Mouse (Mus musculus): Measurements from ENCODE around the gene P2rx5. TPM values are rescaled to one million over a fixed set of nuclear protein-coding genes. Genes with fewer than 3 reads are reported as not detected.

Gene P2rx5
- polyA plus RNA-seq, 1 experiment from 2014 or later: 0.65 TPM

GRCm38 (mm10) chr11:73168576-73168975, 8.4 kb downstream of the P2rx5 start:
- no peaks in the 10 kb centered on the region for H3K27me3 ChIP-seq (ENCODE audit: control insufficient read depth, insufficient read depth, low read length)
- no peaks in the 10 kb centered on the region for H3K36me3 ChIP-seq (ENCODE audit: control insufficient read depth, insufficient read depth, low read length)
- ATAC-seq (ENCODE audit: insufficient read depth, low FRiP score): no peak
- H3K4me2 ChIP-seq (ENCODE audit: low read depth, low read length): no peak overlapping the region
- no peak overlapping the region for H3K27ac ChIP-seq (ENCODE audit: low read length)
- H3K9ac ChIP-seq (ENCODE audit: low read length): no peak overlapping the region
- H3K9me3 ChIP-seq (replicated peaks; ENCODE audit: control insufficient read depth, low read length): no peaks in the 10 kb centered on the region
- 76% methylated on average over 6 of the region's 6 CpGs for WGBS
- no peak overlapping the region for H3K4me3 ChIP-seq (replicated peaks; ENCODE audit: low read length)
- H3K4me1 ChIP-seq (ENCODE audit: control insufficient read depth, insufficient read depth, low read length): peaks cover 19% of the 10 kb centered on the region

- Histone ChIP-seq H3K9ac (ENCODE audit: low read length) (no peak overlapping the region), H3K27me3 (ENCODE audit: control insufficient read depth, insufficient read depth, low read length) (no peaks in the 10 kb centered on the region), H3K36me3 (ENCODE audit: control insufficient read depth, insufficient read depth, low read length) (peaks cover 5% of the 10 kb centered on the region; the same call in 1 of the 2 replicates), H3K9me3 (replicated peaks; ENCODE audit: control insufficient read depth, low read length) (no peaks in the 10 kb centered on the region), H3K4me3 (replicated peaks; ENCODE audit: low read length) (no peak overlapping the region), H3K4me2 (ENCODE audit: low read depth, low read length) (no peak overlapping the region), H3K4me1 (ENCODE audit: control insufficient read depth, insufficient read depth, low read length) (peaks cover 19% of the 10 kb centered on the region), H3K27ac (ENCODE audit: low read length) (no peak overlapping the region)
- ATAC-seq (ENCODE audit: insufficient read depth, low FRiP score): 0 out of 2 replicates have a peak, but pooled peaks have one; percentile 15
- 41% methylated on average over 4 of the region's 4 CpGs for WGBS
Measured at GRCm38 (mm10) chr11:73169231-73169630, 9.0 kb downstream of the P2rx5 start.

- peak overlapping the region; percentile 46 for H3K9ac ChIP-seq (ENCODE audit: low read length)
- peaks cover 30% of the 10 kb centered on the region for H3K4me1 ChIP-seq (ENCODE audit: control insufficient read depth, insufficient read depth, low read length)
- H3K4me2 ChIP-seq (ENCODE audit: low read depth, low read length): no peak overlapping the region
- WGBS: 27% methylated on average over 5 of the region's 5 CpGs
- no peak overlapping the region for H3K4me3 ChIP-seq (replicated peaks; ENCODE audit: low read length)
- H3K27me3 ChIP-seq (ENCODE audit: control insufficient read depth, insufficient read depth, low read length): no peaks in the 10 kb centered on the region
- H3K36me3 ChIP-seq (ENCODE audit: control insufficient read depth, insufficient read depth, low read length): peaks cover 8% of the 10 kb centered on the region; the same call in 1 of the 2 replicates
- no peak for ATAC-seq (ENCODE audit: insufficient read depth, low FRiP score)
- peak overlapping the region; percentile 56 for H3K27ac ChIP-seq (ENCODE audit: low read length)
- no peaks in the 10 kb centered on the region for H3K9me3 ChIP-seq (replicated peaks; ENCODE audit: control insufficient read depth, low read length)
Measured at GRCm38 (mm10) chr11:73172186-73172585, 12.0 kb downstream of the P2rx5 start.

- peak overlapping the region; percentile 86; the same call in 1 of the 2 replicates for H3K27ac ChIP-seq (ENCODE audit: low read length)
- H3K4me1 ChIP-seq (ENCODE audit: control insufficient read depth, insufficient read depth, low read length): peaks cover 39% of the 10 kb centered on the region
- H3K4me2 ChIP-seq (ENCODE audit: low read depth, low read length): peak overlapping the region; percentile 93
- H3K4me3 ChIP-seq (replicated peaks; ENCODE audit: low read length): peak overlapping the region; percentile 99
- ATAC-seq (ENCODE audit: insufficient read depth, low FRiP score): no peak
- H3K36me3 ChIP-seq (ENCODE audit: control insufficient read depth, insufficient read depth, low read length): peaks cover 8% of the 10 kb centered on the region; the same call in 1 of the 2 replicates
- WGBS: 25% methylated on average over 8 of the region's 8 CpGs
- H3K27me3 ChIP-seq (ENCODE audit: control insufficient read depth, insufficient read depth, low read length): no peaks in the 10 kb centered on the region
- peak overlapping the region; percentile 91 for H3K9ac ChIP-seq (ENCODE audit: low read length)
- no peaks in the 10 kb centered on the region for H3K9me3 ChIP-seq (replicated peaks; ENCODE audit: control insufficient read depth, low read length)
Measured at GRCm38 (mm10) chr11:73175612-73176011, 15.4 kb downstream of the P2rx5 start.

- peaks cover 39% of the 10 kb centered on the region for H3K4me1 ChIP-seq (ENCODE audit: control insufficient read depth, insufficient read depth, low read length)
- H3K27me3 ChIP-seq (ENCODE audit: control insufficient read depth, insufficient read depth, low read length): no peaks in the 10 kb centered on the region
- 1% methylated on average over 15 of the region's 15 CpGs for WGBS
- ATAC-seq (ENCODE audit: insufficient read depth, low FRiP score): no peak
- peak overlapping the region; percentile 86 for H3K27ac ChIP-seq (ENCODE audit: low read length)
- H3K36me3 ChIP-seq (ENCODE audit: control insufficient read depth, insufficient read depth, low read length): peaks cover 8% of the 10 kb centered on the region; the same call in 1 of the 2 replicates
- peak overlapping the region; percentile 99 for H3K4me3 ChIP-seq (replicated peaks; ENCODE audit: low read length)
- peak overlapping the region; percentile 91 for H3K9ac ChIP-seq (ENCODE audit: low read length)
- peak overlapping the region; percentile 93 for H3K4me2 ChIP-seq (ENCODE audit: low read depth, low read length)
- no peaks in the 10 kb centered on the region for H3K9me3 ChIP-seq (replicated peaks; ENCODE audit: control insufficient read depth, low read length)
Measured at GRCm38 (mm10) chr11:73176186-73176585, 16.0 kb downstream of the P2rx5 start.

- ATAC-seq (ENCODE audit: insufficient read depth, low FRiP score): peak; percentile 97
- under 1% methylated on average over 70 of the region's 81 CpGs for WGBS
- Histone ChIP-seq H3K9ac (ENCODE audit: low read length) (peak within 1 kb of the TSS; percentile 91), H3K36me3 (ENCODE audit: control insufficient read depth, insufficient read depth, low read length) (peaks cover 8% of the 10 kb centered on the region; the same call in 1 of the 2 replicates), H3K27me3 (ENCODE audit: control insufficient read depth, insufficient read depth, low read length) (no peaks in the 10 kb centered on the region), H3K4me2 (ENCODE audit: low read depth, low read length) (peak within 1 kb of the TSS; percentile 93), H3K4me3 (replicated peaks; ENCODE audit: low read length) (peak within 1 kb of the TSS; percentile 99), H3K4me1 (ENCODE audit: control insufficient read depth, insufficient read depth, low read length) (peaks cover 32% of the 10 kb centered on the region), H3K9me3 (replicated peaks; ENCODE audit: control insufficient read depth, low read length) (no peaks in the 10 kb centered on the region), H3K27ac (ENCODE audit: low read length) (peak within 1 kb of the TSS; percentile 98)
Measured at GRCm38 (mm10) chr11:73176608-73177508, 16.6 kb downstream of the P2rx5 start, which contains the start of the genes Emc6 and Tax1bp3. Gene Emc6, minus strand, starts transcription at chr11:73177037. Gene Tax1bp3, plus strand, starts transcription at chr11:73177083.

- peak overlapping the region; percentile 64 for H3K4me2 ChIP-seq (ENCODE audit: low read depth, low read length)
- peak overlapping the region; percentile 98 for H3K27ac ChIP-seq (ENCODE audit: low read length)
- H3K4me1 ChIP-seq (ENCODE audit: control insufficient read depth, insufficient read depth, low read length): peaks cover 26% of the 10 kb centered on the region
- H3K27me3 ChIP-seq (ENCODE audit: control insufficient read depth, insufficient read depth, low read length): no peaks in the 10 kb centered on the region
- peak overlapping the region; percentile 84 for H3K9ac ChIP-seq (ENCODE audit: low read length)
- 0% methylated on average over 28 of the region's 28 CpGs for WGBS
- peak overlapping the region; percentile 99 for H3K4me3 ChIP-seq (replicated peaks; ENCODE audit: low read length)
- peak; percentile 89 for ATAC-seq (ENCODE audit: insufficient read depth, low FRiP score)
- no peaks in the 10 kb centered on the region for H3K9me3 ChIP-seq (replicated peaks; ENCODE audit: control insufficient read depth, low read length)
- peaks cover 11% of the 10 kb centered on the region; the same call in 1 of the 2 replicates for H3K36me3 ChIP-seq (ENCODE audit: control insufficient read depth, insufficient read depth, low read length)
Measured at GRCm38 (mm10) chr11:73177509-73177875, 17.3 kb downstream of the P2rx5 start.

GRCm38 (mm10) chr11:73177895-73178294, 17.7 kb downstream of the P2rx5 start:
- Histone ChIP-seq H3K4me2 (ENCODE audit: low read depth, low read length) (peak overlapping the region; percentile 64), H3K27ac (ENCODE audit: low read length) (peak overlapping the region; percentile 98), H3K9me3 (replicated peaks; ENCODE audit: control insufficient read depth, low read length) (no peaks in the 10 kb centered on the region), H3K4me3 (replicated peaks; ENCODE audit: low read length) (peak overlapping the region; percentile 99), H3K4me1 (ENCODE audit: control insufficient read depth, insufficient read depth, low read length) (peaks cover 22% of the 10 kb centered on the region), H3K27me3 (ENCODE audit: control insufficient read depth, insufficient read depth, low read length) (no peaks in the 10 kb centered on the region), H3K9ac (ENCODE audit: low read length) (peak overlapping the region; percentile 84), H3K36me3 (ENCODE audit: control insufficient read depth, insufficient read depth, low read length) (peaks cover 11% of the 10 kb centered on the region; the same call in 1 of the 2 replicates)
- WGBS: 4% methylated on average over 2 of the region's 2 CpGs
- no peak for ATAC-seq (ENCODE audit: insufficient read depth, low FRiP score)

All from stomach, embryonic 16.5 days (tissue).